Mouse (Mus musculus) forebrain, embryonic 16.5 days (tissue): ENCODE measurements at regions not wholly inside any gene's neighbourhood (a gene's known extent, or its start where the extent isn't known, plus 50 kb on each side); places are given as distances from the start of the nearest gene placed in this dataset.
A peak's percentile ranks its signal among the peaks of the same experiment; 100 is the strongest.

Source experiments
- ATAC-seq: fragments of 200-750 bp; cut with Nextera tagmentation; 2 replicates; pipeline ENCODE4 v1.8.0; 2017; ENCODE audit warnings: mild to moderate bottlenecking, moderate library complexity
- H3K27ac ChIP-seq: fragments of 300-500 bp; sonication (generic); 2 replicates; pipeline ENCODE4 v1.5.1; 2014; ENCODE audit warnings: low read length, control low read depth
- H3K27me3 ChIP-seq: fragments of 300-500 bp; sonication (generic); replicated peaks from 2 replicates; pipeline ENCODE4 v1.6.1; 2014; ENCODE audit warnings: low read length; ENCODE audit not compliant: control insufficient read depth, insufficient read depth
- H3K36me3 ChIP-seq: fragments of 300-500 bp; sonication (generic); 2 replicates; pipeline ENCODE4 v1.6.1; 2014; ENCODE audit not compliant: control insufficient read depth, insufficient read depth
- H3K4me1 ChIP-seq: fragments of 300-500 bp; sonication (generic); replicated peaks from 2 replicates; pipeline ENCODE4 v1.6.1; 2014; ENCODE audit warnings: low read length; ENCODE audit not compliant: control insufficient read depth, insufficient read depth
- H3K4me2 ChIP-seq: fragments of 300-500 bp; sonication (generic); 2 replicates; pipeline ENCODE4 v1.6.1; 2014; ENCODE audit warnings: mild to moderate bottlenecking, low read length, control low read depth
- H3K4me3 ChIP-seq: fragments of 300-500 bp; sonication (generic); replicated peaks from 2 replicates; pipeline ENCODE4 v1.5.1; 2014; ENCODE audit warnings: mild to moderate bottlenecking, low read length, control low read depth
- H3K9ac ChIP-seq: fragments of 300-500 bp; sonication (generic); replicated peaks from 2 replicates; pipeline ENCODE4 v1.6.1; 2014; ENCODE audit warnings: low read depth, low read length, control low read depth
- H3K9me3 ChIP-seq: fragments of 300-500 bp; sonication (generic); 2 replicates; pipeline ENCODE4 v1.6.1; 2016; ENCODE audit warnings: low read length; ENCODE audit not compliant: control insufficient read depth
- whole genome bisulfite sequencing: fragments of 180-500 bp; shearing (Covaris S2); extraction: QIAGEN DNeasy Blood & Tissue Kit; methylation state at CpG from one replicate; pipeline ENCODE4 v1.1.7; 2014; 5-methylcytosine and 5-hydroxymethylcytosine counted together

DNA sequence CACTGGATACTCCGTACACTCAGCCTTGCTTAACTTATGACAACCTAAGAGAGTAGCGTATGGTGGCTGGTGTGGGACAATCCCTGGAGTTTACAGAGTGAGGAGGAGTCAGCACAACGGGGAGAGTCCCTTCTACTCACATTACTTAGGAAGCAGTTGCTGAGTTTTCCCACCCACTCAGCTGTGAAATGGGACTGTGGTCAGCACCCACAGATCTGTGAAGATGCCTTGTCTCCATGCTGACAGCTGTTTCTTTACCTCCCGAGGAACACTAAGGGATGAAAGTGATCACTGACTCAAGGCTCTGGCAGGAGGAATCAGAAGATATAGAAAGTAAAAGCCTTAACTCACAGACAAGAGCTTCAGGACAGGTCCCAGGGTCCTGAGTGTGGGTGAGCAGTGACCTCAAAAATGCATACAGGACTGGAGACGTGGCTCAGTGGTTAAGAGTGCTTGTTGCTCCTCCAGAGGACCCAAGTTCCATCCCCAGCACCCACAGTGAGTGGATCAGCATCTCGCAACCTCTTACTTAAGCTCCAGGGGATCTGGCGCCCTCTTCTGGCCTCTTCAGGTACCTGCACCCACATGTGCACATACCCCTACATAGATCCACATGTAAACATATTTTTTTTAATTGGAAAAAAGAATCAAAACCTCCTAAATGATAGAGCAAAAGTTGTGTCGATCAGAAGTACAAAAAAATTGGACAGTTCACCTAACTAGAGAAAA is 97.8 kb downstream of the Kctd15 start:
- ATAC-seq = no peak
- Histone ChIP-seq H3K4me3 (no peak overlapping the region), H3K9me3 (no peaks in the 10 kb centered on the region), H3K27ac (no peak overlapping the region), H3K36me3 (no peaks in the 10 kb centered on the region), H3K27me3 (no peaks in the 10 kb centered on the region), H3K9ac (no peak overlapping the region), H3K4me1 (no peaks in the 10 kb centered on the region), H3K4me2 (no peak overlapping the region)
- 85% methylated on average over 8 of the region's 8 CpGs for WGBS

DNA sequence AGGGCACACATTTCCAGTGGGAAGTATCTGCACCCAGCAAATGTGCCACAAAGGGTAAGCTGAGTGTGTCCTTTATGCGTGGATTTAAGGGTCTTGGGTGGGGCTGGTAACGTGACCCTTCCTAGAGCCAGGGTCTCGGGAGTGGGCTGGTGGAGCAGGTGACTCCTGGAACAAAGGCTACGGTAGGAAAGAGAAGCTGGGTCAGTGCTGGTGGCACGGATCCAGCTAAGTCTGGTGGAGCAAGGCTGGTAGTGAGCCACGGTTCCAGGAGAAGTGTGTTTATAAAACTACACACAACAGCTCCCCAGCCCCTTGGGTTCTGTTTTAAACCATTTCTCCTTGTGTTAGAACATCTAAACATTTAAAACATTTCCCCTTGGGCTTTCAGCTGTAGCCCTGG is 101.3 kb downstream of the Kctd15 start:
- WGBS = 73% methylated on average over 6 of the region's 6 CpGs
- Histone ChIP-seq H3K27ac (no peak overlapping the region), H3K9me3 (no peaks in the 10 kb centered on the region), H3K4me2 (no peak overlapping the region), H3K36me3 (no peaks in the 10 kb centered on the region), H3K4me3 (no peak overlapping the region), H3K4me1 (no peaks in the 10 kb centered on the region), H3K27me3 (no peaks in the 10 kb centered on the region), H3K9ac (no peak overlapping the region)
- no peak for ATAC-seq

DNA sequence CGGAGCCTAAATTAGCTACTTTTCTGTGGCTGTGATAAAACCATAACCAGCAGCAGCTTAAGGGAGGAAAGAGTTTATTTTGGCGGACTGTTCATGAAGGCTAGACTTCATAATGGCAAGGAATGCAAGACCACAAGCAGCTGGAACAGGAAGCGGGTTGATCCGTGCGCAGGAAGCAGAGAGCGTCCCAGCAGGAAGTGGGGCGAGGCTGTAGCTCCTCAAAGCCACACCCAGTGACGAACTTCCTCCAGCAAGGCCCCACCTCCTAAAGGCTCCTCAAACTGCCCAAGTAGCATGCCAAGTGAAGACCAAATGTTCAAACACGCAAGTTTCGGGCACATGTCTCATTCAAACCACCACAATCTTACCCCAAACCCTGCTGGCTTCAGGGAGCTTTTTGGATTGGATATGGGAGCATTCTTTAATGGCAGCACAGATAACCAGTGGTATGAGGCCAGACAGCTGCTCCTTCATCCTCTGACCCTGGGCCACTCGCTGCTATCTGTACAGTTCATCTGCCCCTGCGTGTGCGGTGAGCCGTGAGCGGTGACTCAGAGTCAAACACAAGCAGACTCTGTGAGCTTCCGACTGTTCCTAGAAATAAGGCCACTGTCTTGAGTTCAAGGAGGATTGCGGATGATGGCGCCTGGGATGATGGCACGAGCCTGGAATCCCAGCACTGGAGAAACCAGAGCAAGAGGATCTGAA is 109.8 kb downstream of the Kctd15 start:
- H3K4me1 ChIP-seq = no peaks in the 10 kb centered on the region
- 90% methylated on average over 19 of the region's 19 CpGs for WGBS
- no peak overlapping the region for H3K9ac ChIP-seq
- no peak overlapping the region for H3K27ac ChIP-seq
- no peak overlapping the region for H3K4me2 ChIP-seq
- H3K27me3 ChIP-seq = no peaks in the 10 kb centered on the region
- H3K9me3 ChIP-seq = no peaks in the 10 kb centered on the region
- H3K4me3 ChIP-seq = no peak overlapping the region
- no peak for ATAC-seq
- no peaks in the 10 kb centered on the region for H3K36me3 ChIP-seq

DNA sequence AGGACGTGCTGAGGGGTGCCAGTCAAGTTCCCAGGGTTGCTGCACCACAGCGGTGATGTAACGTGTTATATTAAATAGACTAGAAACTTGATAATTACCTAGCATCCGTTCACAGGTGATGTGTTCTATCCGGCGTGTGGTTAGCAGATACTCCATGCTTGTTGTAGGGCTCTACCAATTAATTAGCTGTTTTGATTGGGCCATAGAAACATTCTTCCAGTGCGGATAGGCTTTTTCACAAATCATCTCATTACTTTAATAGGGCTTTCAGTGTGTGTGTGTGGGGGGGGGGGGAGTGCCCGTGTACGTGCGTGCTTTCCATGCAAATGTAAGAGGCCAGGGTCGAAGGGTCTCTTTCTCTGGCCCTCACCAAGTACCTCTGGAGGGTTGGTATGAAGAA is 110.6 kb downstream of the Kctd15 start:
- WGBS = 29% methylated on average over 11 of the region's 11 CpGs

DNA sequence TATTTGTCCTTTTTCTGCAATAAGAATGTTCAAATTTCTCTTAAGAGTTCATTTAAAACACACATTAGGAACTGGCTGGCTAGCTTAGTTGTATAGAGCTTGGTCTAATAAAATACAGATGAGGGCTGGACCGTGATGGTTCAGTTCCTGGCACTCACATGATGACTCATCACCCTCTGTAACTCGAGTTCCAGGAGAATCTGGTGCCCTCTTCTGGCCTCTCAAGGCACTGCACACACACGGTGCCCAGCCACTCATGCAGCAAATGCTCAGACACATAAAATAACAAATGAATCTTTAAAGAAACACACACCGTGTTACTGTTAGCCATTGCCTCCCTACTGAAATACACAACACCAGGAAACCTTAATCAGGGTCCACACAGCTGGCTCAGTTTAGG is 114.6 kb downstream of the Kctd15 start:
- Histone ChIP-seq H3K27ac (no peak overlapping the region), H3K27me3 (no peaks in the 10 kb centered on the region), H3K4me3 (no peak overlapping the region), H3K4me2 (no peak overlapping the region), H3K36me3 (no peaks in the 10 kb centered on the region), H3K9me3 (0 out of 2 replicates have a peak, but pooled peaks cover 2% of the 10 kb centered on the region), H3K4me1 (peaks cover 5% of the 10 kb centered on the region; the same call in 1 of the 2 replicates), H3K9ac (no peak overlapping the region)
- ATAC-seq = no peak
- WGBS = 77% methylated on average over 4 of the region's 4 CpGs

More for the DNA sequence above, 110.6 kb downstream of the Kctd15 start:
- no peak for ATAC-seq
- H3K27me3 ChIP-seq = no peaks in the 10 kb centered on the region
- no peak overlapping the region for H3K9ac ChIP-seq
- H3K4me1 ChIP-seq = no peaks in the 10 kb centered on the region
- H3K27ac ChIP-seq = no peak overlapping the region
- H3K36me3 ChIP-seq = no peaks in the 10 kb centered on the region
- no peak overlapping the region for H3K4me3 ChIP-seq
- no peaks in the 10 kb centered on the region for H3K9me3 ChIP-seq
- H3K4me2 ChIP-seq = no peak overlapping the region

DNA sequence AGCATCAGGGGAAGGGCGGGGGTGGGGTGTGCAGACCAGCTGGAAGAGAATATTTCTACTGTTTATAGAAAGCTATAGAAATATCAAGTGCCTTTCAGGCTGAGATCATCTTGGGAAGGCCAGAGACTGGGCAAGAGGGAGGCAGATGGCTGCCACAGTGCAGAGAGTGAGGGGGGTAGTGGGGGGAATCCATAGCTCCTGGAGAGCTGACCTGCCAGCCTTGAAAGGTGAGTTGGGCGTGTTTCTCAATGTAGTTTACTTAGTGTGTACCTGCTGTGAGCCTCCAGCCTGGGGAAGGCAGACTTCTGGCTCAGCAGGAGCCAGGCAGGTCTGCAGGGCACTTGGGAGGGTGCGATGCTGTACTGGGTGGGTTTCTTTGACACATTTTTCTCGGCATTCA is 115.5 kb downstream of the Kctd15 start:
- no peaks in the 10 kb centered on the region for H3K36me3 ChIP-seq
- H3K4me2 ChIP-seq = no peak overlapping the region
- H3K9me3 ChIP-seq = 0 out of 2 replicates have a peak, but pooled peaks cover 2% of the 10 kb centered on the region
- 74% methylated on average over 4 of the region's 4 CpGs for WGBS
- no peak overlapping the region for H3K27ac ChIP-seq
- H3K4me1 ChIP-seq = peaks cover 5% of the 10 kb centered on the region; the same call in 1 of the 2 replicates
- no peak for ATAC-seq
- H3K27me3 ChIP-seq = no peaks in the 10 kb centered on the region
- H3K4me3 ChIP-seq = no peak overlapping the region
- H3K9ac ChIP-seq = no peak overlapping the region

DNA sequence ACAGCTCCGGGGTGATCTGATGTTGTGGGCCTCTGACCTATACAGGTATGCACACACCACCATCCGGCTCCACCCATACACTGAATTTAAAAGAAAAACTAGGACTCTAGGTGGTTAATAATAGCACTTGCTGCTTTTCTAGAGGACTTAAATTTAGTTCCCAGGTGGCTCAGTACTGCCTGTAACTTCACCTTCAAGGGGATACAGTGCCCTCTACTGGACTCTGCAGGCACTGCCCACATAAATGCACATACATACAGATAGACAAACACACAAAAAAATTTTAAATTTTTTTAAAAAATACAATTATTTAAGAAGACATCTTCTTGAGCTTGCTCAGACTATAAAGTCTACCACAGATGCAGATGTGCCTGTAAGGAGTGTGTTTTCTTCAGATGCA is 116.7 kb downstream of the Kctd15 start:
- no peak overlapping the region for H3K27ac ChIP-seq
- WGBS = 98% methylated on average over 2 of the region's 2 CpGs
- no peak overlapping the region for H3K4me3 ChIP-seq
- no peak overlapping the region for H3K4me2 ChIP-seq
- H3K27me3 ChIP-seq = no peaks in the 10 kb centered on the region
- H3K9ac ChIP-seq = no peak overlapping the region
- no peaks in the 10 kb centered on the region for H3K36me3 ChIP-seq
- peaks cover 5% of the 10 kb centered on the region; the same call in 1 of the 2 replicates for H3K4me1 ChIP-seq
- 0 out of 2 replicates have a peak, but pooled peaks cover 2% of the 10 kb centered on the region for H3K9me3 ChIP-seq
- ATAC-seq = no peak

DNA sequence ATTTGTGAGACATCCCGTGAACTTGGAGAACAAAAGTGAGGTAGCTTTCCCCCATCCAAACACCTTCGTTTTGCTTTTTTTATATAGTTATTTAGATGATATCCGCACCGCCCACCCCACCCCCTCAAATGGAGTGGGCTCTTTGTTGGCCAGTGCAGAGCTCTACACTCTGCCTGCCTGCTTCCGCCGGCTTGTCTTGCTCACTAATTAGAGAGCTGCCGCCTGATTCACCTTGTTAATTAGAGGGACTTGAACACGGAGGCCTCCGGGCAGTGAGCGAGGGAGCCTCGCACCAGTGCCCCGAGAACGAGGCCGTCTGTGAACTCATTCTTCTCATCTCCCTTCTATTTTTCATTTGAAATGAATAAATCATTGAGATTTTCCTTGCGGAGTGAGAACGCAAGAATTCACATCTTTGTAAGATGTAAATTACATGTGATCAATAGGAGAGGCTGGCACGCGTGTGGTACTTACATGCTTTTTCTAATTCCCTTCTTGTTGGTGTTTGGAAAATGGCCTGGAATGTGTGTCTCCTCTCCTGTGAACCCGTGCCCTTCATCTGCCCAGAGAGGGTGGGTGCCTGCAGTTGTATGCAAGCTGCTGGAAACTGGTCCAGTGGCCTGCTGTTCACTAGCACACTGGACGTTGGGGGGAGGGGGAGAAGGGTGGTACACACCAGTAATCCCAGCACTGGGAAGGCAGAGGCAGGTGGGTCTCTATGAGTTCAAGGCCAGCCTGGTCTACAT is 118.0 kb downstream of the Kctd15 start:
- WGBS = 34% methylated on average over 20 of the region's 20 CpGs
- H3K9me3 ChIP-seq = 0 out of 2 replicates have a peak, but pooled peaks cover 2% of the 10 kb centered on the region
- no peak overlapping the region for H3K4me3 ChIP-seq
- H3K36me3 ChIP-seq = no peaks in the 10 kb centered on the region
- peaks cover 5% of the 10 kb centered on the region; the same call in 1 of the 2 replicates for H3K4me1 ChIP-seq
- H3K9ac ChIP-seq = 0 out of 2 replicates have a peak overlapping the region, but pooled peaks have one; percentile 17
- H3K27ac ChIP-seq = no peak overlapping the region
- peak overlapping the region; percentile 23; the same call in 1 of the 2 replicates for H3K4me2 ChIP-seq
- no peaks in the 10 kb centered on the region for H3K27me3 ChIP-seq
- peak; percentile 81 for ATAC-seq

DNA sequence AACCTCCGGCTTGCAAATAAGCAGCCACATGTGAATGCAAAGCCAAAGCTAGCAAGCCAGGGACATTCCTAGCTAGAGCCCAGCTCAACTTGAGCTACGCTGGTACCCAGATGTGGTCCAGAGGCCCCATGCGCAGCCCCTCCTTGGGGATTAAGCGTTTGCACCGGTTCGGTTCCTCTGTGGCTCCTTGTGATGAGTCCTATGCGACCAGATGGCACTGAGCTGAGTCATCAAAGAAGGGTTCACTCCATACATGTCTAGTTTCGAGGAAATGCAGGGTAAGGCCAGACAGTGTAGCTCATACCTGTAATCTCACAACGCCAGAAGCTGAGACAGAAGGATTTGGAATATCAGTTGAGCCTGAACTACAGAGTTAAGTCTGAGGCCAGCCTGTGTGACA is 119.4 kb downstream of the Kctd15 start:
- H3K9me3 ChIP-seq = 0 out of 2 replicates have a peak, but pooled peaks cover 2% of the 10 kb centered on the region
- ATAC-seq = no peak
- H3K4me3 ChIP-seq = no peak overlapping the region
- H3K4me1 ChIP-seq = peaks cover 5% of the 10 kb centered on the region; the same call in 1 of the 2 replicates
- 79% methylated on average over 9 of the region's 9 CpGs for WGBS
- no peaks in the 10 kb centered on the region for H3K36me3 ChIP-seq
- H3K27me3 ChIP-seq = no peaks in the 10 kb centered on the region
- no peak overlapping the region for H3K27ac ChIP-seq
- no peak overlapping the region for H3K9ac ChIP-seq
- no peak overlapping the region for H3K4me2 ChIP-seq
